Mouse (Mus musculus) intestine, embryonic 16.5 days (tissue): ENCODE measurements around the gene Stk33. TPM values are rescaled to one million over a fixed set of nuclear protein-coding genes. Genes with fewer than 3 reads are reported as not detected.

ENCODE experiments used
- ATAC-seq: fragments of 200-750 bp; cut with Nextera tagmentation; 2 replicates; pipeline ENCODE4 v1.8.0; 2017; ENCODE audit warnings: moderate TSS enrichment, moderate library complexity
- H3K27ac ChIP-seq: fragments of 300-500 bp; sonication (generic); 2 replicates; pipeline ENCODE4 v1.5.1; 2014; ENCODE audit warnings: mild to moderate bottlenecking, low read length
- H3K27me3 ChIP-seq: fragments of 300-500 bp; sonication (generic); replicated peaks from 2 replicates; pipeline ENCODE4 v1.6.1; 2014; ENCODE audit warnings: low read length, control low read depth, mixed read lengths; ENCODE audit not compliant: control insufficient read depth, insufficient read depth
- H3K36me3 ChIP-seq: fragments of 300-500 bp; sonication (generic); 2 replicates; pipeline ENCODE4 v1.6.1; 2014; ENCODE audit warnings: low read length, control low read depth; ENCODE audit not compliant: control insufficient read depth, insufficient read depth
- H3K4me1 ChIP-seq: fragments of 300-500 bp; sonication (generic); 2 replicates; pipeline ENCODE4 v1.6.1; 2014; ENCODE audit warnings: low read length, control low read depth, mixed read lengths; ENCODE audit not compliant: control insufficient read depth, insufficient read depth
- H3K4me2 ChIP-seq: fragments of 300-500 bp; sonication (generic); 2 replicates; pipeline ENCODE4 v1.6.1; 2014; ENCODE audit warnings: low read depth, low read length, control low read depth
- H3K4me3 ChIP-seq: fragments of 300-500 bp; sonication (generic); 2 replicates; pipeline ENCODE4 v1.5.1; 2014; ENCODE audit warnings: mild to moderate bottlenecking, low read length
- H3K9ac ChIP-seq: fragments of 300-500 bp; sonication (generic); 2 replicates; pipeline ENCODE4 v1.6.1; 2014; ENCODE audit warnings: low read depth, low read length
- H3K9me3 ChIP-seq: fragments of 300-500 bp; sonication (generic); 2 replicates; pipeline ENCODE4 v1.6.1; 2016; ENCODE audit warnings: low read length, control low read depth; ENCODE audit not compliant: control insufficient read depth
- WGBS: fragments of 180-500 bp; shearing (Covaris S2); extraction: QIAGEN DNeasy Blood & Tissue Kit; methylation state at CpG from one replicate; pipeline ENCODE4 v1.1.7; 2014; 5-methylcytosine and 5-hydroxymethylcytosine counted together
- polyA plus RNA-seq: library from polyadenylated mRNA; unstranded; fragments of >200 nt; fragmentation: Nextera tagmentation; extraction: Ambion mirVana; gene quantifications from 2 replicates; pipeline ENCODE4 v1.2.1, GENCODE M21; 2015

Stk33 gene
- polyA plus RNA-seq, 1 experiment from 2014 or later, result 0.51 TPM

DNA sequence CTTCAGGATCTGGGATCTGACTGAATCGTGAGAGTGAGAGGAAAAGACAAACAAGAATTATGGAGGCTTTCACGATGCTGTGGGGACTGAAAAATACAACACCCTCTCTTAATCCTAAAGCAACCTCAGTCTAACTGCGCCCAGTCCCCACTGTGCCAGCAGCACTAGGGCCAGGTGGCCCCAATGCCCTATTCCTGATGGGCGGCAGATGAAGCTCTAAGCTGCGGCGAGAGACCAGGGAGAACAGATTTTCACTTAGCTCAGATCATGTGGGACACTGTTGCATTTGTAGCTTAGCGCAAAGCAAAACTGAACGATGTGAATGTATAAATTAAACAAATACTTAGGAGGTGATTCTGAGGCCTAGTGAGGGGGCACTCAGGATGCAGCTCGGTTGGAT is 113.7 kb downstream of the Stk33 start:
- no peak overlapping the region for H3K4me3 ChIP-seq
- WGBS, result 63% methylated on average over 9 of the region's 9 CpGs
- no peak overlapping the region for H3K9ac ChIP-seq
- H3K36me3 ChIP-seq, result no peaks in the 10 kb centered on the region
- H3K27ac ChIP-seq, result no peak overlapping the region
- H3K27me3 ChIP-seq, result no peaks in the 10 kb centered on the region
- H3K4me2 ChIP-seq, result no peak overlapping the region
- no peaks in the 10 kb centered on the region for H3K4me1 ChIP-seq
- no peak for ATAC-seq
- no peaks in the 10 kb centered on the region for H3K9me3 ChIP-seq

DNA sequence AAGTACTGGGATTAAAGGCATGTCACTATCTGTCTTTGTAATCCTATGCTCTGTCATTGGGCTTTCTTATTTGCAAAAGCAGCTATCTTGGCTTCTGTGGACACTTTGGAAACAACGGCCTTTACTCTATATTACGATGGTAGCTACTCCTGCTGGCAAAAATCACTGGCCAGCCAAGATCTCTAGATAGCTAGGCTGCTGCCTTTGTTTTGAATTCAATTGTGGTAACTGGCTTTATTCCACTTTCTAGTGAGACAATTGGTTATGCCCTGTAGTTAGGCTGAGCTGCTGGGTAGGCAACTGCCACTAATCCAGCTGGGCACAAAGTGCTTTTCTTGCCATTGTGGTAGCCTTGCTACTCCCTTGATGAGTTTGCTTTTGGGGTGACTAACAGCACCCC is 129.4 kb downstream of the Stk33 start:
- Histone ChIP-seq H3K4me1 (no peaks in the 10 kb centered on the region), H3K27me3 (no peaks in the 10 kb centered on the region), H3K27ac (no peak overlapping the region), H3K4me2 (no peak overlapping the region), H3K4me3 (no peak overlapping the region), H3K9ac (no peak overlapping the region), H3K36me3 (no peaks in the 10 kb centered on the region), H3K9me3 (no peaks in the 10 kb centered on the region)
- 91% methylated on average over 2 of the region's 2 CpGs for WGBS
- ATAC-seq, result no peak

DNA sequence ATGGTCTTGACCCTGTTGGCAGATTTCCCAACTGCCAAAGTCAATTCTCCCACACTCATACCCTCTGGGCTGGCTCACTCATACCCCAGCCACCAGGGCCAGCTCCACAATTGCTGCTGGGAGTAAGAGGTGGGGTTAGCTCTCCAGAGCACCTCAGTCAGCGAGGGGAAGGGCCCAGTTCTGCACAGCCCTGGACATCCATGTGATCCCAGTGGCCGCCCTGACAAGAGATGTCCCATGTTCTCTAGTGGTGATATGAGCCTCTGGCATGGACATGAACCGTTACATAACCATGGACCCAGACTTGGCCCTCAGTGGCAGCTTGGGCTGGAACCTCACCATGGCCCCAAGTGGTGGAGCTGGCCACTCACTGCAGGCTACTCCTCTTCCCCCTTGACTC is 143.1 kb downstream of the Stk33 start:
- H3K27ac ChIP-seq, result no peak overlapping the region
- H3K9me3 ChIP-seq, result no peaks in the 10 kb centered on the region
- WGBS, result 79% methylated on average over 3 of the region's 3 CpGs
- no peak overlapping the region for H3K4me2 ChIP-seq
- no peaks in the 10 kb centered on the region for H3K4me1 ChIP-seq
- no peaks in the 10 kb centered on the region for H3K27me3 ChIP-seq
- no peak overlapping the region for H3K9ac ChIP-seq
- 0 out of 2 replicates have a peak, but pooled peaks have one; percentile 16 for ATAC-seq
- H3K4me3 ChIP-seq, result no peak overlapping the region
- no peaks in the 10 kb centered on the region for H3K36me3 ChIP-seq

DNA sequence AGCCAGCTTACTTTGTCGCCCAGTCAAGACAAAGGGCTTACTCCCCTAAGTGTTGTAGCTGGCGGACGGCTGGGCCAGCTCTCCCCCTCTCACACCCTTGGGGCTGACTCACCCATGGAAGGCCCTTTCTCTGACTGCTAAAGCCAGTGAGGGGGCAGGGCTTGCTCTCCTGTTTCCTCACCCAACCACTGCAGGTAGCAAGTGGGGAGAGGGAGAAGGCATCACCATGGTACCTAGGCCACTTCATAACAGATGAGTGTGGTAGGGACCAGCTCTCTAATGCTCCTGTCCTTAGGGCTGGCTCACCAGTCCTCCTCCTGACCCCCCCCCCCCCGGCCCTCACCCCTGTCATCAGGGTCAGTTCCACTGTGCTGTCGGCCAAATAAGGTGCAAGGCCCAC is 143.5 kb downstream of the Stk33 start:
- ATAC-seq, result no peak
- Histone ChIP-seq H3K9me3 (no peaks in the 10 kb centered on the region), H3K27ac (no peak overlapping the region), H3K4me3 (no peak overlapping the region), H3K4me2 (no peak overlapping the region), H3K9ac (no peak overlapping the region), H3K27me3 (no peaks in the 10 kb centered on the region), H3K4me1 (no peaks in the 10 kb centered on the region), H3K36me3 (no peaks in the 10 kb centered on the region)
- WGBS, result 85% methylated on average over 5 of the region's 5 CpGs

DNA sequence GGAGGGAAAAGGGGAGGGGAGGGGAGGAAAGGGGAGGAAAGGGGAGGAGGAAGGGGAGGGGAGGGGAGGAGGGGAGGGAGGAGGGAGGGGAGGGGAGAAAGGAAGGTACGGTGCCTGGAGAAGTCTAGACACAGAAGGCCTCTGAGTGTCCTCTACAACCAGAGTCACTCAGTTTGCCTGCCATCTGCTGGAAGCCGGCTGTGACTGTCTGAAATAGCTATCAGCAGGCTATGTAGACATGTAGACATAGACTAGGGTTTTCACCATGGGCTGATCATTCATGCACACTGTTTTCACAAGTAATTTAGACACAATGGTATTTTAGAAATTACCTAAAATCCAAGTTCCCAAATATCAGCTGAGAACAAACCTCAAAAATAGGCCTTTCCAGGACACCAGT is 148.4 kb downstream of the Stk33 start:
- Histone ChIP-seq H3K4me3 (no peak overlapping the region), H3K27ac (no peak overlapping the region), H3K36me3 (no peaks in the 10 kb centered on the region), H3K4me1 (no peaks in the 10 kb centered on the region), H3K9ac (no peak overlapping the region), H3K27me3 (no peaks in the 10 kb centered on the region), H3K4me2 (no peak overlapping the region), H3K9me3 (no peaks in the 10 kb centered on the region)
- ATAC-seq, result no peak
- WGBS, result 31% methylated on average over 2 of the region's 2 CpGs

DNA sequence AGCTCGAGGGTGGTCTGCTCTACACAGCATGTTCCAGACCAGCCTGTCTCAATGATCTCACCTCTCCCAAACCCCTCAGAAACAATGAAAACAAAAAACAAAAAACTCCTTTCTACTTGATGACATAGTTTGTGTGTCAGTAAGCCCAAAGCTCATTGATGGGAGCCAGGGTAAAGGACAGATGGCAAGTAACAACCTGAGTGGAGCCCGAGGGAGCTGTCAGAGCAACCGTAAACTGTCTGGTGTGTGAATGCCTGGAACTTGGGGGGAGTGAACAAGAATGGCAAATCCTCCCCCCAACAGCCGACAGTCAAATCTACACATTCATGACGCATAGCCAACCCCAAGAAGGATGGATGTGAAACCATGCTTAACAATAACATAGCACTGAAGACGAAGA is 149.8 kb downstream of the Stk33 start:
- H3K27ac ChIP-seq, result no peak overlapping the region
- no peak overlapping the region for H3K4me2 ChIP-seq
- no peaks in the 10 kb centered on the region for H3K4me1 ChIP-seq
- H3K9me3 ChIP-seq, result no peaks in the 10 kb centered on the region
- no peak overlapping the region for H3K4me3 ChIP-seq
- WGBS, result 59% methylated on average over 6 of the region's 6 CpGs
- H3K36me3 ChIP-seq, result no peaks in the 10 kb centered on the region
- ATAC-seq, result no peak
- no peak overlapping the region for H3K9ac ChIP-seq
- no peaks in the 10 kb centered on the region for H3K27me3 ChIP-seq

DNA sequence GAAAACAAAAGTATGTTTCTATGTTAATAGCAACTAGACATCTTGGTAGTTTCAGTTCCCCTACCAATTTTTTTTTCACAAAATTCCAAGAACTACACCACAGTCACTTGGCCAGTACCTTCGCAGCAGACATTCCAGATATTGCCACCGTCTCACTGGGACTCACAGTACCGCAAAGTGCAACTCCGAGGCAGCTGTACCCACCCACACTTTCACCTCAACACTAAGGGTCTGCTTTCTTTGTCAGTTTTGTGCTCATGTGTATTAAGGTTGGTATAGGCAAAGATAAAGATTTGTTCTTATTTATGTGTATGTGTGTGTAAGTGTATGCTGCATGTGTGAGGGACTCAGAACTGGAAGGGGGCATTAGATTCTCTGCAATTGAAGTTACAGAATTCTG is 156.8 kb downstream of the Stk33 start:
- no peak overlapping the region for H3K4me2 ChIP-seq
- H3K9ac ChIP-seq, result no peak overlapping the region
- H3K4me1 ChIP-seq, result 0 out of 2 replicates have a peak, but pooled peaks cover 2% of the 10 kb centered on the region
- ATAC-seq, result no peak
- WGBS, result 87% methylated on average over 4 of the region's 4 CpGs
- H3K9me3 ChIP-seq, result no peaks in the 10 kb centered on the region
- H3K27ac ChIP-seq, result no peak overlapping the region
- no peak overlapping the region for H3K4me3 ChIP-seq
- no peaks in the 10 kb centered on the region for H3K27me3 ChIP-seq
- H3K36me3 ChIP-seq, result no peaks in the 10 kb centered on the region

DNA sequence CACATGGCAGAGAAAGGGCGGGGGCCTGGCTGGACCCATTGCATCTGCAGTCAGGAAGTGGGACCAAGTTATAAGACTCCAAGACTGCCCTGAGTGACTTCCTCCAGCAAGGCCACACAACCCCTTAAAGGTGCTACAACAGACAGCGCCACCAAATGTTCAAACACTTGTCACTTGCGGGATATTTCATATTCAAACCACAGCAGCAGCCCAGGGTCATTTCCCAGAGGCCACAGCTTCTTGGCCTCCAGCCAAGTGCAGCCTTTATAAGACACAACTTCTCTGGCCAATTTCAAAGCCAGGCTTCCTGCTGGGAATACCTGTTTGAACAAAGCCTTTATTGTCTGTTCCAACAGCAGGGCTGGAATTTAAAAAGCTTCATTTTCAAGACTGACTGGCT is 162.3 kb downstream of the Stk33 start:
- Histone ChIP-seq H3K4me2 (no peak overlapping the region), H3K4me1 (0 out of 2 replicates have a peak, but pooled peaks cover 3% of the 10 kb centered on the region), H3K27ac (no peak overlapping the region), H3K36me3 (no peaks in the 10 kb centered on the region), H3K9me3 (no peaks in the 10 kb centered on the region), H3K27me3 (no peaks in the 10 kb centered on the region), H3K4me3 (no peak overlapping the region), H3K9ac (no peak overlapping the region)
- 53% methylated on average over 3 of the region's 3 CpGs for whole genome bisulfite sequencing
- peak; percentile 83 for ATAC-seq

DNA sequence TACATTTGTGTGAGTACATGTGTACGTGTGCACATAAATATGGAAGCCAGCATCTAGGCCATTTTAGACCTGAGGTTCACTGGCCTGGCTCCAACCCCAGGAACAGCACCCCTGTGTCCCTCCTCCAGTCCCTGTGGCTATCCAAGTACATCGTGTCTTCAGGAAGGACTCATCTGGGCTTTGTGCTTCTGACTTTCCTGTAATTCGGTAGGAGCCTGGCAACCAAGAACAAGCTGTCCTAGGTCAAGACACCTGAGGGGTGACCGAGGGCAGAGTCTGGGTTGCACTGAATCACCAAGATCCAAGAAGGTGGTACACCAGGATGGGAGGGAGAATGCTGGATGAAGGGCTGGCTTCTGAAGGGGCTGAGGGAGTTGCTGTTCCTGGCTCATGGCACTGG is 163.0 kb downstream of the Stk33 start:
- no peak for ATAC-seq
- no peak overlapping the region for H3K27ac ChIP-seq
- no peak overlapping the region for H3K9ac ChIP-seq
- H3K36me3 ChIP-seq, result no peaks in the 10 kb centered on the region
- WGBS, result 91% methylated on average over 4 of the region's 4 CpGs
- no peaks in the 10 kb centered on the region for H3K27me3 ChIP-seq
- H3K4me3 ChIP-seq, result no peak overlapping the region
- H3K9me3 ChIP-seq, result no peaks in the 10 kb centered on the region
- H3K4me1 ChIP-seq, result 0 out of 2 replicates have a peak, but pooled peaks cover 3% of the 10 kb centered on the region
- no peak overlapping the region for H3K4me2 ChIP-seq

DNA sequence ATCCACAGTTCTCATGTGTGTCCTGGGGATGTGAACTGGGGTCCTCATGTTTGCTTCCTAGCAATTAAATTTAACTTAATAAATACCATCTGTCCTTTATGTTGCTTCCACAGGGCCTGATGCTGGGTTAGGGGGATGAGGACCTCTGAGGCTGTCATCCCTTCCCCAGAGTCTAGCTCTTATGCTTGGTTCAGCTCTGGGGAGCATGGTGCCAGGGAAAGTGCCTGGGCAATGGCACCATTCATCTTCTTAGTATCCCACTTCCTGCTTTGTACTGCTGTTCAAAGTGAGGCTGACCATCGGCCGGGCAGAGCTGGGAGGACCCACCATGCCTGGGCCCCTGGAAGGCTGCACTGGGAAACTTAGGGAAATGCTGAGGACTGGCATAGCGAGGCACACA is 163.7 kb downstream of the Stk33 start:
- H3K27me3 ChIP-seq, result no peaks in the 10 kb centered on the region
- ATAC-seq, result no peak
- no peak overlapping the region for H3K9ac ChIP-seq
- WGBS, result 73% methylated on average over 3 of the region's 3 CpGs
- no peak overlapping the region for H3K4me2 ChIP-seq
- no peaks in the 10 kb centered on the region for H3K36me3 ChIP-seq
- H3K4me1 ChIP-seq, result 0 out of 2 replicates have a peak, but pooled peaks cover 3% of the 10 kb centered on the region
- H3K4me3 ChIP-seq, result no peak overlapping the region
- no peak overlapping the region for H3K27ac ChIP-seq
- no peaks in the 10 kb centered on the region for H3K9me3 ChIP-seq
